Mouse (Mus musculus): ENCODE measurements around the gene Tmem184a. TPM values are rescaled to one million over a fixed set of nuclear protein-coding genes. Genes with fewer than 3 reads are reported as not detected.
A peak's percentile ranks its signal among the peaks of the same experiment; 100 is the strongest.

Gene Tmem184a
- total RNA-seq, 2 experiments from 2014 or later = 2.0 TPM; not detected in 1

GRCm38 (mm10) chr5:139796900-139797299 lies 22.8 kb downstream of the Tmem184a start:
- ATAC-seq (replicated peaks; ENCODE audit: low FRiP score, low TSS enrichment, poor library complexity, severe bottlenecking) = no peak

- ATAC-seq (replicated peaks; ENCODE audit: low FRiP score, low TSS enrichment, poor library complexity, severe bottlenecking) = no peak
Observed at GRCm38 (mm10) chr5:139796001-139796620, 23.6 kb downstream of the Tmem184a start.

- peak; percentile 19; the same call in 1 of the 2 replicates for ATAC-seq (replicated peaks; ENCODE audit: low FRiP score, low TSS enrichment, poor library complexity, severe bottlenecking)
Observed at GRCm38 (mm10) chr5:139794938-139795337, 24.8 kb downstream of the Tmem184a start.

GRCm38 (mm10) chr5:139794137-139794536 lies 25.6 kb downstream of the Tmem184a start:
- ATAC-seq (replicated peaks; ENCODE audit: low FRiP score, low TSS enrichment, poor library complexity, severe bottlenecking) = no peak

GRCm38 (mm10) chr5:139793338-139794089 lies 26.2 kb downstream of the Tmem184a start:
- ATAC-seq (replicated peaks; ENCODE audit: low FRiP score, low TSS enrichment, poor library complexity, severe bottlenecking) = no peak

GRCm38 (mm10) chr5:139792966-139793337 lies 26.8 kb downstream of the Tmem184a start:
- no peak for ATAC-seq (replicated peaks; ENCODE audit: low FRiP score, low TSS enrichment, poor library complexity, severe bottlenecking)

- no peak for ATAC-seq (replicated peaks; ENCODE audit: low FRiP score, low TSS enrichment, poor library complexity, severe bottlenecking)
Observed at GRCm38 (mm10) chr5:139792159-139792775, 27.4 kb downstream of the Tmem184a start.

- ATAC-seq (replicated peaks; ENCODE audit: low FRiP score, low TSS enrichment, poor library complexity, severe bottlenecking) = peak; percentile 79
Observed at GRCm38 (mm10) chr5:139791227-139792158, 28.2 kb downstream of the Tmem184a start, which contains the start of gene Mafk. Gene Mafk, plus strand, starts transcription at chr5:139791513.

- no peak for ATAC-seq (replicated peaks; ENCODE audit: low FRiP score, low TSS enrichment, poor library complexity, severe bottlenecking)
Observed at GRCm38 (mm10) chr5:139789466-139789865, 30.3 kb downstream of the Tmem184a start.

- no peak for ATAC-seq (replicated peaks; ENCODE audit: low FRiP score, low TSS enrichment, poor library complexity, severe bottlenecking)
Observed at GRCm38 (mm10) chr5:139781406-139781805, 38.3 kb downstream of the Tmem184a start.

GRCm38 (mm10) chr5:139776966-139777365 lies 42.8 kb downstream of the Tmem184a start:
- ATAC-seq (replicated peaks; ENCODE audit: low FRiP score, low TSS enrichment, poor library complexity, severe bottlenecking) = no peak

- ATAC-seq (replicated peaks; ENCODE audit: low FRiP score, low TSS enrichment, poor library complexity, severe bottlenecking) = peak; percentile 86
Observed at GRCm38 (mm10) chr5:139775216-139775926, 44.3 kb downstream of the Tmem184a start, which contains the start of gene Ints1. Gene Ints1, minus strand, starts transcription at chr5:139775674.

- no peak for ATAC-seq (replicated peaks; ENCODE audit: low FRiP score, low TSS enrichment, poor library complexity, severe bottlenecking)
Observed at GRCm38 (mm10) chr5:139768216-139768615, 51.5 kb downstream of the Tmem184a start.

GRCm38 (mm10) chr5:139764296-139764695 lies 55.4 kb downstream of the Tmem184a start:
- ATAC-seq (replicated peaks; ENCODE audit: low FRiP score, low TSS enrichment, poor library complexity, severe bottlenecking) = peak; percentile 42; the same call in 1 of the 2 replicates

- ATAC-seq (replicated peaks; ENCODE audit: low FRiP score, low TSS enrichment, poor library complexity, severe bottlenecking) = no peak
Observed at GRCm38 (mm10) chr5:139758096-139758495, 61.6 kb downstream of the Tmem184a start.

GRCm38 (mm10) chr5:139756586-139756985 lies 63.1 kb downstream of the Tmem184a start:
- ATAC-seq (replicated peaks; ENCODE audit: low FRiP score, low TSS enrichment, poor library complexity, severe bottlenecking) = no peak

- no peak for ATAC-seq (replicated peaks; ENCODE audit: low FRiP score, low TSS enrichment, poor library complexity, severe bottlenecking)
Observed at GRCm38 (mm10) chr5:139756135-139756534, 63.6 kb downstream of the Tmem184a start.

- ATAC-seq (replicated peaks; ENCODE audit: low FRiP score, low TSS enrichment, poor library complexity, severe bottlenecking) = peak; percentile 29; the same call in 1 of the 2 replicates
Observed at GRCm38 (mm10) chr5:139754753-139755152, 65.0 kb downstream of the Tmem184a start.

Data from megakaryocyte-erythroid progenitor cell, adult 5-6 weeks (primary cell).